Mouse (Mus musculus) hindbrain, embryonic 10.5 days (tissue): Measurements from ENCODE around the gene Ttc39b. TPM values are rescaled to one million over a fixed set of nuclear protein-coding genes. Genes with fewer than 3 reads are reported as not detected.
A peak's percentile ranks its signal among the peaks of the same experiment; 100 is the strongest.

ENCODE experiments used
- DNase-seq: peaks from one replicate; pipeline ENCODE4 v3.0.0-alpha.2; 2017; ENCODE audit warnings: low spot score
- H3K27ac ChIP-seq: fragments of 300-500 bp; sonication (generic); 2 replicates; pipeline ENCODE4 v1.5.1; 2016; ENCODE audit warnings: mild to moderate bottlenecking, moderate library complexity
- H3K27me3 ChIP-seq: fragments of 300-500 bp; sonication (generic); 2 replicates; pipeline ENCODE4 v1.6.1; 2016; ENCODE audit warnings: mild to moderate bottlenecking; ENCODE audit not compliant: poor library complexity, insufficient read depth, severe bottlenecking
- H3K36me3 ChIP-seq: fragments of 300-500 bp; sonication (generic); 2 replicates; pipeline ENCODE4 v1.6.1; 2016; ENCODE audit warnings: mild to moderate bottlenecking, moderate library complexity
- H3K4me1 ChIP-seq: fragments of 300-500 bp; sonication (generic); replicated peaks from 2 replicates; pipeline ENCODE4 v1.6.1; 2016; ENCODE audit warnings: mild to moderate bottlenecking
- H3K4me3 ChIP-seq: fragments of 300-500 bp; sonication (generic); 2 replicates; pipeline ENCODE4 v1.5.1; 2016; ENCODE audit warnings: mild to moderate bottlenecking, moderate library complexity
- H3K9me3 ChIP-seq: fragments of 300-500 bp; sonication (generic); 2 replicates; pipeline ENCODE4 v1.6.1; 2016; ENCODE audit warnings: mild to moderate bottlenecking, moderate library complexity
- WGBS: fragments of 180-500 bp; shearing (Covaris S2); methylation state at CpG from one replicate; pipeline ENCODE4 v1.1.7; 2016; 5-methylcytosine and 5-hydroxymethylcytosine counted together
- polyA plus RNA-seq: library from polyadenylated mRNA; unstranded; fragments of >200 nt; fragmentation: Nextera tagmentation; extraction: Ambion mirVana; gene quantifications from 2 replicates; pipeline ENCODE4 v1.2.1, GENCODE M21; 2016

Ttc39b gene
- polyA plus RNA-seq, 1 experiment from 2014 or later = 2.5 TPM

- Histone ChIP-seq H3K27ac (no peak overlapping the region), H3K4me1 (no peaks in the 10 kb centered on the region), H3K4me3 (no peak overlapping the region), H3K36me3 (no peaks in the 10 kb centered on the region), H3K9me3 (no peaks in the 10 kb centered on the region), H3K27me3 (no peaks in the 10 kb centered on the region)
- 84% methylated on average over 6 of the region's 6 CpGs for WGBS
- DNase-seq = no peak
Measured at GRCm38 (mm10) chr4:83213752-83214151, 110.3 kb downstream of the Ttc39b start.

DNA sequence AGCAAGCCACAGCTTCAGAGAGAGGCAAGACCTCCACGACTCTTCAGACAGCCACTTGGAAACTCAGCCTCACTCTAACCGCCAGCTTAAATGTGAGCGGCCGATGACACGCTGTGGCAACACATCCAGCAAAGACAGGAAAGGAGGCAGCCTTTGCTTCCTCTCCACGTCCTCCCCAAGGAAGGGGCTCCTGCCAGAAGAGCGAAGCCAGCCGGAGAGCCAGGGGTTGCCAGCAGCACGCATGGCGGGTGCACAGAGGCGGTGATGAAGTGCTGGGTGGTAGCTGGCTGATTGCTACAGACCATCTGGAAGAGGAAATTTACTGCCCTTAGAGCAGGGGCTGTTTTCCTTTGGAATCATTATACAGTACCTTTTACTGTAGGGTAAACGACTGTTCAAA is 112.3 kb downstream of the Ttc39b start:
- Histone ChIP-seq H3K9me3 (no peaks in the 10 kb centered on the region), H3K4me3 (no peak overlapping the region), H3K4me1 (0 out of 2 replicates have a peak, but pooled peaks cover 3% of the 10 kb centered on the region), H3K27ac (no peak overlapping the region), H3K36me3 (no peaks in the 10 kb centered on the region), H3K27me3 (no peaks in the 10 kb centered on the region)
- 73% methylated on average over 12 of the region's 12 CpGs for WGBS
- DNase-seq = no peak

GRCm38 (mm10) chr4:83210437-83210836 is 113.6 kb downstream of the Ttc39b start:
- Histone ChIP-seq H3K36me3 (no peaks in the 10 kb centered on the region), H3K4me3 (no peak overlapping the region), H3K27ac (no peak overlapping the region), H3K9me3 (no peaks in the 10 kb centered on the region), H3K27me3 (no peaks in the 10 kb centered on the region), H3K4me1 (0 out of 2 replicates have a peak, but pooled peaks cover 6% of the 10 kb centered on the region)
- WGBS = 79% methylated on average over 6 of the region's 6 CpGs
- DNase-seq = no peak

- H3K27me3 ChIP-seq = no peaks in the 10 kb centered on the region
- H3K36me3 ChIP-seq = no peaks in the 10 kb centered on the region
- no peaks in the 10 kb centered on the region for H3K9me3 ChIP-seq
- WGBS = 67% methylated on average over 10 of the region's 10 CpGs
- H3K4me1 ChIP-seq = 0 out of 2 replicates have a peak, but pooled peaks cover 6% of the 10 kb centered on the region
- no peak overlapping the region for H3K4me3 ChIP-seq
- DNase-seq = no peak
- H3K27ac ChIP-seq = no peak overlapping the region
Measured at GRCm38 (mm10) chr4:83206803-83207586, 117.1 kb downstream of the Ttc39b start.

DNA sequence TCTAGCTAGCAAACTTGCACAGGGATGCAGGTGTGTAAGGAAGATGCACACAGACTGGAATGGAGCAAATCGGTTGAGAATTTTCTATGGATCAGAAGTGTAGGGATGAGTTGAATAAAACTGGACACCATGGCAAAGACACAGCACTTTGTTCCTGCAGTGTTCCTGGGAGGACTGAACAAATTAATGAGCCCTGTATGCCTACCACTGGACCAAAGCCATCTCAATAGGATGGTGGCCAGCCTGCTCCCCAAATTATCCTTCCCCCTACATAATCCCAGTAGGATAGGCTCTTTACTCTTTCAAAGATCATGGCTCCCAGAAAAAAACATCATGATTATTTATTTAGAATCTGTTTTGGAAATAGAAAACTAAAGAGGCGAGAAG is 117.6 kb downstream of the Ttc39b start:
- Histone ChIP-seq H3K27me3 (no peaks in the 10 kb centered on the region), H3K4me1 (0 out of 2 replicates have a peak, but pooled peaks cover 6% of the 10 kb centered on the region), H3K4me3 (no peak overlapping the region), H3K9me3 (no peaks in the 10 kb centered on the region), H3K36me3 (no peaks in the 10 kb centered on the region), H3K27ac (no peak overlapping the region)
- WGBS = 76% methylated on average over 2 of the region's 2 CpGs
- DNase-seq = no peak

- Histone ChIP-seq H3K4me1 (no peaks in the 10 kb centered on the region), H3K36me3 (no peaks in the 10 kb centered on the region), H3K4me3 (no peak overlapping the region), H3K27me3 (no peaks in the 10 kb centered on the region), H3K9me3 (no peaks in the 10 kb centered on the region), H3K27ac (no peak overlapping the region)
- WGBS = 93% methylated on average over 8 of the region's 8 CpGs
- no peak for DNase-seq
Measured at GRCm38 (mm10) chr4:83199391-83199790, 124.7 kb downstream of the Ttc39b start.

- 88% methylated on average over 3 of the region's 3 CpGs for WGBS
Measured at GRCm38 (mm10) chr4:83198123-83198522, 125.9 kb downstream of the Ttc39b start.

DNA sequence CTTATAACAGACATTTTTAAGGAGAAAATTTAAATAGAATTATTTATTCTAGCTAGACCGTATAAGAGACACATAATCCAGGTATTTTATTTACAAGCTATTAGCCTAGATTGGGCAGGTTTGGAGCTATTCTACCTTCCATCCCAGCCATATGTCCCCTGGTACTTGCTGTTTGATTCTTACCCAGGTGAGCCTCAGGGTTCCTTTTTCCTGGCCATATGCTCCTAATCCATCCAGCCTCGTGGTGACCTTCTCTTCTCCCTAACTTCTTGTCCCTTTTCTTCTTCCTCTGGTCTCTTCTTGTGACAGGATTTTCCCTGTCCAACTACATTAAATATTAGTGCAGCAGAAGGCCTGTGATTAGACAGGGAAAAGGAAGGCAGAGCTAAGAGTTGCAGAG is 134.3 kb downstream of the Ttc39b start:
- H3K27me3 ChIP-seq = no peaks in the 10 kb centered on the region
- no peak for DNase-seq
- 89% methylated on average over 2 of the region's 2 CpGs for WGBS
- no peak overlapping the region for H3K4me3 ChIP-seq
- peaks cover 6% of the 10 kb centered on the region; the same call in 1 of the 2 replicates for H3K4me1 ChIP-seq
- H3K36me3 ChIP-seq = no peaks in the 10 kb centered on the region
- no peak overlapping the region for H3K27ac ChIP-seq
- H3K9me3 ChIP-seq = no peaks in the 10 kb centered on the region

More at GRCm38 (mm10) chr4:83198123-83198522, 125.9 kb downstream of the Ttc39b start:
- H3K36me3 ChIP-seq = no peaks in the 10 kb centered on the region
- DNase-seq = no peak
- H3K27me3 ChIP-seq = no peaks in the 10 kb centered on the region
- H3K4me3 ChIP-seq = no peak overlapping the region
- H3K4me1 ChIP-seq = no peaks in the 10 kb centered on the region
- H3K9me3 ChIP-seq = no peaks in the 10 kb centered on the region
- no peak overlapping the region for H3K27ac ChIP-seq

DNA sequence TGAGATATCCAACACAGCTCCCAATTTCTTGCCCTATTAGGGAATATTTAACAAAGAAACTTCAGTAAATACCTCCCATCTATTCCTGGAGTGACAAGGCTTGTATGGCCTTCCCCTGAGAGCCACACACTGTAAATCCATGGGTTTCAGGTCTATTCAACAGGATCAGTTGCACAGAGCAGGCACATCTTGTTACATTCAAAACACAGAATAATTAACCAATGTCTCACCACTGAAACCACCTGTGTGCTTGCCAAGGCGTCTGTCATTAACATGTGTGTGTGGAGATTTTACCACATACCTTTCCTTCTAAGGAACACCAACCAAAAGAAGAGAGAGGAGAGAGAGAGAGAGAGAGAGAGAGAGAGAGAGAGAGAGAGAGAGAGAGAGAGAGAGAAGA is 136.7 kb downstream of the Ttc39b start:
- DNase-seq = no peak
- Histone ChIP-seq H3K27ac (no peak overlapping the region), H3K4me3 (no peak overlapping the region), H3K4me1 (peaks cover 17% of the 10 kb centered on the region; the same call in 1 of the 2 replicates), H3K27me3 (no peaks in the 10 kb centered on the region), H3K36me3 (no peaks in the 10 kb centered on the region), H3K9me3 (no peaks in the 10 kb centered on the region)
- WGBS = 87% methylated on average over 1 of the region's 1 CpGs

- Histone ChIP-seq H3K36me3 (no peaks in the 10 kb centered on the region), H3K4me1 (peaks cover 17% of the 10 kb centered on the region; the same call in 1 of the 2 replicates), H3K27me3 (no peaks in the 10 kb centered on the region), H3K4me3 (no peak overlapping the region), H3K27ac (no peak overlapping the region), H3K9me3 (no peaks in the 10 kb centered on the region)
- WGBS = 19% methylated on average over 6 of the region's 6 CpGs
- DNase-seq = peak; percentile 15
Measured at GRCm38 (mm10) chr4:83186448-83186847, 137.6 kb downstream of the Ttc39b start.

- Histone ChIP-seq H3K27ac (peak overlapping the region; percentile 82), H3K9me3 (no peaks in the 10 kb centered on the region), H3K4me3 (no peak overlapping the region), H3K4me1 (peaks cover 17% of the 10 kb centered on the region; the same call in 1 of the 2 replicates), H3K36me3 (no peaks in the 10 kb centered on the region), H3K27me3 (no peaks in the 10 kb centered on the region)
- peak; percentile 69 for DNase-seq
- 40% methylated on average over 9 of the region's 9 CpGs for WGBS
Measured at GRCm38 (mm10) chr4:83183288-83183930, 140.6 kb downstream of the Ttc39b start.

GRCm38 (mm10) chr4:83182178-83183068 is 141.6 kb downstream of the Ttc39b start:
- no peak for DNase-seq
- WGBS = 74% methylated on average over 8 of the region's 8 CpGs
- Histone ChIP-seq H3K4me3 (no peak overlapping the region), H3K27me3 (no peaks in the 10 kb centered on the region), H3K36me3 (no peaks in the 10 kb centered on the region), H3K27ac (peak overlapping the region; percentile 47; the same call in 1 of the 2 replicates), H3K9me3 (no peaks in the 10 kb centered on the region), H3K4me1 (peaks cover 17% of the 10 kb centered on the region; the same call in 1 of the 2 replicates)
